Mouse (Mus musculus): Measurements from ENCODE around the gene Gm3448.
"Not testable (repeated sequence)": the region's sequence is repeated elsewhere in the genome, so short reads cannot be mapped to it uniquely, and the experiment has no call there.

DNA sequence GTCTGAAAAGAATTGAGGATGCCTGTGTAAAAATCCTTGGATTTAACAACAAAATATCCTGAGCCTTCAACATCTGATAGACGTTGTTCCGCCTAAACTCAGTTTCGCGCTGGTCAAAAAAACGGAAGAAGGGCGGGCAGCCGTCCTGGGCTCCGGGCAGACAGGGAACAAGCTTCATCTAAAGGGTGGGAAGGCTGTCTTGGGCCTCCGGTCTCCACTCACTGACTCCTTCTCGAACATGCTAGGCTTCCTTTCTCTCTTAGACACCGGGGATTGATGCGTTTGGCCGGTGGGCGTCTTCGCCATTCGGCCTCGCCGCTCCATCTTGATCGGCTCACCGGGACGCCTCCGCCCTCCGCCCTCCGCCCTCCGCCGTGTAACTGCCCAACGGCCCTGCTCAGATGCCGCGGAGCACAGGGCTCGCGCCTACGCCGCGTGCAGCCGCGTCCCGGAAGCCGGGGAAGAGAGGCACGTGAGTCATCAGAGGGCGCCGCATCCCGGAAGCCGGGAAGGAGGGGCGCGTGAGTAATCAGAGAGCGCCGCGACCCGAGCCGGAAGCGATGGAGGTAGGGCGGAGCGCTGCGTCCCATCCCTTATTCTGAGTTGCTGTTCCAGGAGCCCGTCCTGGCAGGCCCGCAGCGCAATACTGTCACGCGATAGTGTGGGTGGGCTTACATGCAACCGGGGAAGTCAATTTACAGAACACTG, 31.5 kb downstream of the Gm3448 start, which contains the start of gene Gm3435:
- not testable (repeated sequence) for TF ChIP-seq CTCF (IDR thresholded peaks at IDR 0.05; ENCODE audit: extremely low read depth, insufficient read depth, insufficient read length, insufficient replicate concordance); POLR2A (IDR thresholded peaks at IDR 0.05; ENCODE audit: low read depth, low read length)

Data from spleen, adult 2 months (tissue).